Mouse (Mus musculus) cerebellum, adult 9-11 months (tissue): Measurements from ENCODE around the gene Gm20696.

ENCODE experiments used
- DNase-seq: peaks from one replicate; pipeline ENCODE4 v3.0.0; 2022

The Gm20696 gene

DNA sequence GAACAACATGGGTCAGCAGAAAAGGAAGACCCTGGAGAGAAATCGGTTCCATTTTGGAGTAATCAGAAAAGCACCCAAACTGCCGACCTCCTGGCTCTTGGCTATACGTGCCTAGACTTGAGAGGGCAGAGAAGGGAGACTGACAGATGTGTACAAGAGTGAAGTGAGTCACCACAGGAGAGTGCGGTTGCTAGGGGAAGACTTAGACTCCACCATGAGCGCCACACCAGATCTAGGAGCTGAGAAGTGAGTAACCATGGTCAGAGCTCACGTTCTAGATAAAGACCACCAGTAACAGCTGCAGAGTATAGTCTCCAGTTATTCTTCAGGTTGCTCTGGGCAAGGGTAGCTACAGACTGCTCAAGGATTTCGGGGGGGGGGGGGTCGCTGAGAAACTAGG, 3.4 kb downstream of the Gm20696 start:
- no peak for DNase-seq

DNA sequence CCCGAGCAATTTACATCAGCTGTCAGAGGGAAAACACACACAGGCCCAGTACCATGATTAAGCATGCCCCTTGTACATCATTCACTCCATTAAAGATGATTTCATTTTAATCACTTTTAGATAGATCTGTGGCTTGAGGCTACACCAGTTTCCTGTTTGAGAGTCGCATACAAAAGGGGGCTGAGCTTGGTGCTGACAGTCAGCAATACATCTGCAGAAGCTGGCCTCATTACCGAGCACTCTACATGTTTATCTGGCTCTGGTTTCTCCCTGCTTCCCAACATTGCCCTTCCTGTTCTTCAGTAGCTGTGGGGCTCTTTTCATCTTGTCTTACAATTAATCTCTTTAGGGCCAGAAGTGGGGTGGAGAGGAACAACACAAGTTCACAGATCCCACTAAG, 6.2 kb downstream of the Gm20696 start:
- DNase-seq: no peak

DNA sequence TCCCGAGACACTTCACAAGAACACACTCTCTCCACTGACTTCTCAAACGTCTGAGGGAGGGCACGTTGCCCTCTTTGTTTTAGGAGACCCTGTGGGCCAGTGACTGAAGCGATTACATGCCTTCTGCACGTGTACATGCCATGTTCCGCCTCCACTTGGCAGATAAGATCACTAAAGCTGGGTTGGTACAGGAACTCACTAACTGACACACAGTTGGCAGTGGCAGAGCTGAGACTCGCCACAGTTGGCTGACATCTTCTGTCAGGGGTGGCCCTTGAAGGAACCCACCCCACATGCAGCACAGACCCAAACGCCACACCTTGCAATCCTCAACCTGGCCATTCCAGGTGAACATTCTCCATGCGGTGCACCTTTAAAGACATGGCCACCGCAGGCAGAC, 8.0 kb downstream of the Gm20696 start:
- DNase-seq: no peak

DNA sequence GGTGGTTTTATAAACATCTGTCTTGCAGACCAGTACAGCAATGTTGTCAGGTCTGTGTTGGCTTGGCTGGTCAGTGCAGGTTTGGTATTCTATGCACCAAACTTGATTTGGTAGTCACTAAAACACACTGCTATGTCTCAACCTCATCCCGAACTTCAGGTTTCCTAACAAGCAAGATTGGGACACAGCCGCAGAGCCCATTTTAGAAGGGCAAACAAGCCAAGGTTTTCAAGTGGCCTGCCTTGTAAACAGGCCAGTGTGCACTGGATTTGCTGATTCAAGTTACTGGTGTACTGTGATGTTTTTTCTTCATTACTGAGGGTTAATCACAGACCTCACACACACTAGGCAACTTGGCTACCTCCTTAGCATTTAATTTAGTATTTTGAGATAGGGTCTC, 10.5 kb downstream of the Gm20696 start:
- DNase-seq: no peak

DNA sequence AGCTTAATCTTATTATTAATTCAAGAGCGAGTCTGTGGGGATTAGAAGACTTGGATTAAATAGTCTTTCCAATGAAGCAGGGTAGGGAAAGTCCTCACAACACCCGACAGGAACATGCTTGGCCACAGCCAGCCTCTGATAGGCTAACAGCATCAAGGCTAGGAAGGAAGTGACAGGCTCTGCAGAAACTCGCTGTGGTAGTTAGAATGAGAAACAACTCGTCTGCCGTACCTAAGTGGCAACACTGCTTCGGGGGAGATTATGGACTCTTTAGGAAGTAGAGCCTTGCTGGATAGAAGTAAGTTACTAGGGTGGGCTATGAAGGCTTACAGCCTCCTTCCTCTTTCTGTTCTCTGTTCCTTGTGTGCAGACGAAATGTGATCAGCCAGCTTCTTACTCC, 11.1 kb downstream of the Gm20696 start:
- DNase-seq: no peak

DNA sequence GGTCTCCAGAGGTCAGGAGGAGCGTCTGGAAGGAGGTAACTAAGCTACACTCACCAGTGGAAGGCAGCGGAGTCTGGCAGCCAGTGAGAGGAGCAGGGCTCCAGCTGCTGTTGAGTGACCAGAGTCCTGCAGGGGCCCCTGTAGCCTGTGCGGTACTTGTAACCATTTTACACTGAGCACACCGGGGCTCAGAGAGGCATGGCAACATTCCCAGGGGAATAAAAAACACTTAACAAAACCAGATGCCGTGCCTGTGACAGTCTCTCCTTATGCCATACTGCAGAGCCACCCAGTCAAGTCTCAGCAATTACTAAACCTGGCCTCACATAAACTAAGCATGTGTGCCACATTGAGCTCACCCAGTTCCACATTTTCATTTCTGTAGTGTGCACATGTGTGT, 12.3 kb downstream of the Gm20696 start:
- no peak for DNase-seq

DNA sequence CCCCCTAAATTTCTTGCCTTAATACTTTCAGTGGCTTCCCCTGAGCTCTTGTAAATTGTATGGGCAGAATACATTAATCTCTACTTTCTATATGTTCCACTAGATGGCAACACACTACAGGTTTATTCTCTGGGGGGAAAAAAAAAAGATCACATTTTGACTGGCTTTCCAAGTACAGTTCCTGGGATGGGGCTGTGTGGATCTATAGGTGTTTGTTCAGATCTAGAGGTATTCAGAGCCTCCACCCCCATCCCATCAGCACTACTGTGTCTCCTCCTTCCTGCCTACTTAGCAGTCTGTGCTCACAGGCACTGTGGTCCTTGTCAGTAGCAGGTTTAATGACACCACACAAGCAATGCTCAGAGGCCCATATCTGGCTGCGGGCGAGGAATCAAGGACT, 14.3 kb downstream of the Gm20696 start:
- DNase-seq: no peak

DNA sequence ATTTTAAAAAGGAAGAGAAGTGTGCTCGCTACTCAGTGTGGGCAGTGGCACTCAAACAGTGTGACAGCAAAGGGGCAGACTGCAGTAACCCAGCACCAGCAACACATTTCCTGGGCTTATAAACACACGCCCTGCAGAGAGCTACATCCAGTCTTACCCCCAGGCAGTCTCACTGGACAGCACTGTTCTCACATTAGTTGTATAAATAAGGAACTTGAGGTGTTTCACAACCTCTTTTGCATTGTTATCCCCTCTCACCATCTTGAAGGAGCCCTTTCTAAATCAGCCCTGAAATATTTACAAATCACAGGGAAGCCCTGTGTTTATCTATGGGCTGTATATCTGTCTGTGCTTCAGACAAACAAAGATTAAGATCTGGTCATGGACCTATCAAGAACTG, 17.3 kb downstream of the Gm20696 start:
- no peak for DNase-seq

DNA sequence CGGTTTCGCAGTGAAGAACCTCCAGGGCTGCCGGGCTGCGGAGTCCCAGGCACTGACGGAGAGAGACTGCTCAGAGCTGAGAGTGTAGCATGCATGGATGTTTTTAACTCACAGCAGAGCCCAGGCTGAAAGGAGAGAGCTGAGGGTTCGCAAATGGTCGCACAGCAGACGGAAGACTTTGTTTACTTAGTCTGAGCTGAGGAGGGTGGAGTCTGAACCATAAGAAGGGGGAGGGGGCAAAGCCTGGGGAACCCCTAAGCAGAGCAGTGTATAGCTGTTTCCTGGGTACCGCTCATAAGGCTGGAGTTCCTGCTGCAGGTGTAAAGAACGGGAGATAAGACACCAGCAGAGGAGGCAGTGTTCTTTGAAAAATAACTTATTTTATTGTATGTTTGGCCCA, 20.3 kb downstream of the Gm20696 start:
- no peak for DNase-seq

DNA sequence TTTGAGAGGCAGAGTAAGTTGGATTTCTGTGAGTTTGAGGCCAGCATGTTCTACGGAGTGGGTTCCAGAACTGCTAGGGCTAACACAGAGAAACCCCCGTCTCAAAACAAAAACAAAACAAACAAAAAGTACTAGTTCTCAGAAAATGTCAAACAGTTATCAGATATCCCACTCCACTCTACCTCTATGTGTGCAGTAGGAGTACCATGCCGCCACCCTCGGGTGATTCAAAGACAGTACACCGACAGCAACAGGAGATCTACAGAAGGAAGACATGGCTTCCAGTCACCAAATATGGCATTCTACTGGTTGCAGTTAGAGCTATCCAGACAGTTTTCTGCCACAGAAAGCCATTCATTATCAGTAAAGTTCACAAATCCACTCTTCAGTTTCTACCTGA, 21.7 kb downstream of the Gm20696 start:
- DNase-seq: no peak

DNA sequence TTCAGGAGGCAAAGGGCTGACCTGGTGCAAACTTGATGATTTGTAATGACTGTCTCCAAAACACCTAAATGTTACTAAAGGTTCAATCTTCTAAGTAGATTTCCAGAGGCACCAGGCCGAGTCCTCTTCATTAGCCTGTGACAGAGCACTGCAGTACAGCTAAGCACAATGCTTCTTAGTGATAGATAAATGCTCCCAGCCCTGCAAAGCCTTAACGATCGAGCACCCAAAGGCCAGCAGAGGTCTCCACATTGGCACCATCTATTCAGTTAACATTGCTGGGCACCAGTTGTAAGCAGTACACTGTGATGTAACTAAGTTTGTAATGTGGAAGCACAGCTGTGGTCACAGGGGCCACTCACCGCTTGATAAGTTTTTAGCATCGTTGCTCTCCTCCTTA, 22.2 kb downstream of the Gm20696 start:
- DNase-seq: no peak

DNA sequence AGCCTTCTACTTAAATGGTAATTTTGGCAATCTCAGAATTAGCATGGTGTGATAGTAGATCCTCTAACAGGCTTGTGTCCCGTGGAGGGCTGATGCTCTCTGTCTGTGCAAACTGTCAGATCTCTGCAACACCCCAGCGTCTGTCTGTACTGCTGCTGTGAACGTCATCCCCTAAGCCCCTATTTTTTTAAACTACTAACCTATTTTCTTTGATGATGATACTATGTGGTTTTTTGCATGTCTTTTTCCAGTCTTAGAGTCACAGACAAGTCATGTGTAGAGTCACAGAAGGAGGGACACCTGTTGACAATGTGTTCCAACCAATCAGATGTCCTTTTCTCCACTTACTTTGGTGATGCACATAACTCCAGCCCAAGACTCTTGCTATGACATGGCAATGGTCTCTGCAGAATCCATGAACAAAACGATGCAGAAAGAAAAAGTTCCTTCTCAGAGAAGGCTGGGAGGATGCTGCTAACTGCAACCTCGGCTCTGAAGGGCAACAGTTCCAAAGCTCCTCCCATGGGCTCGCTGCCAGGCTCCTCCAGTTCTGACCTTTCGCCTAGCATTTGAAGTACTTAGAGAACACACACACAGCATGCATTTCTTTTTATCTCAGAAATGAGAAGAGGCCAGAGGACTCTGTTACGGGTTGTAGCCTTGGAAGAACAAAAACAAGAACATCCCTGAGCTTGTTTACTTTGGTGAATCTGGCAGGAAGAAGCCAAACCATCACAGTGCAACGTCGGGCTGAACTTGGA, 23.0 kb downstream of the Gm20696 start:
- DNase-seq: no peak

DNA sequence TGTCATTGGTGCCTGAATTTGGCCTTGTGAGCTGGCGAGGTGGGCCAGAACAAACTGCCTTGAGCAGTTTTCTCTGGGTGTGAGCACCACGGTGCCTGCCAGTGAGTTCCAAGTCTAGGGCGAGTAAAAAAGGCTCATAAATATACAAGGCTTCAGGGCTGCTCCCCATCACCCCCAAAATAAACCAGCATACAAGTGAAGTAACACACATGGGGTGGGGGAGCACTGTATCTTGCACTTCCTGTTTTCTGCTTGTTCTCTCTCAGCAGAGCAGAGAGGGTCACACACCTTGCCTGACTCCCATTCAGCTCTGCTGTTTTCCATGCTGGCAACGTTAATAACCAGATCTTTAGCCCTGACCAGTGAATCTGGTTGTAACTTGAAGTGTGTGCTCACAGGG, 29.1 kb downstream of the Gm20696 start:
- no peak for DNase-seq

DNA sequence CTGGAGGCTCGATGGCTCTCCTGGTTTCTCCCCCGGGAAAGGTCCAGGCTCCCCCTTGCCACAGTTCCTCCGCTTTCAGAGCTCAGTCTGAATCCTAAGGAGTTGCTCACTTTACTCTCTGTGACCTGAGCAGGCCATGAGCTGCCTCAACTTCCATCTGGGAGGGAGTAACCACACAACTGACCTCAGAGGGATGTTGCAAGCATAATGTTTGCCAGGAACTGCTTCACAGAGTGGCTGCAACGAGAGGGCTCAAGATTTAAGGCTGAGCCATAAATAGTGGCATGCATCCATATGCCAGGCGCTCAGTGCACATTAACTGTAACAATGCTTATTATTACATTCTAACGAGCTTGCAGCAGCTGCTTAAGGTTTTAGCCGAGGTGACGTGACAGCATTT, 29.8 kb downstream of the Gm20696 start:
- no peak for DNase-seq

DNA sequence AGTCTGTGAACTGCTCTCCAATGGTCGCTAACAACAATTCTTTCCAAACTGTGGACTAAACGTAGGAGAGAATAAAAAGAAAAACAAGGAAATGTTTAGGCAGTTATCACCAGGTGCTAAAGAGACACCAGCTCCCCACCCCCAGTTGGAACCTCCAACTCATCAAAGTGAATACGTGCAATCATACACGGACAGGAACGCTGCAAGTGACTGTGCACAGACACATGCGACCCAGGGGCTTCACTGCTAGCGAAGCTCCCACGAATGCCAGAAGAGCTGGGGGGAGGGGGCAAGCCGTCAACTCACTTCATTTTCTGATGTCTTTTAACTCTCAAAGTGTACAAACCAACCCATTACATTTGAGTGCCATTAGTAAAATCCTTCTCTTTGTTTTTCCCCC, 30.5 kb downstream of the Gm20696 start:
- DNase-seq: no peak

DNA sequence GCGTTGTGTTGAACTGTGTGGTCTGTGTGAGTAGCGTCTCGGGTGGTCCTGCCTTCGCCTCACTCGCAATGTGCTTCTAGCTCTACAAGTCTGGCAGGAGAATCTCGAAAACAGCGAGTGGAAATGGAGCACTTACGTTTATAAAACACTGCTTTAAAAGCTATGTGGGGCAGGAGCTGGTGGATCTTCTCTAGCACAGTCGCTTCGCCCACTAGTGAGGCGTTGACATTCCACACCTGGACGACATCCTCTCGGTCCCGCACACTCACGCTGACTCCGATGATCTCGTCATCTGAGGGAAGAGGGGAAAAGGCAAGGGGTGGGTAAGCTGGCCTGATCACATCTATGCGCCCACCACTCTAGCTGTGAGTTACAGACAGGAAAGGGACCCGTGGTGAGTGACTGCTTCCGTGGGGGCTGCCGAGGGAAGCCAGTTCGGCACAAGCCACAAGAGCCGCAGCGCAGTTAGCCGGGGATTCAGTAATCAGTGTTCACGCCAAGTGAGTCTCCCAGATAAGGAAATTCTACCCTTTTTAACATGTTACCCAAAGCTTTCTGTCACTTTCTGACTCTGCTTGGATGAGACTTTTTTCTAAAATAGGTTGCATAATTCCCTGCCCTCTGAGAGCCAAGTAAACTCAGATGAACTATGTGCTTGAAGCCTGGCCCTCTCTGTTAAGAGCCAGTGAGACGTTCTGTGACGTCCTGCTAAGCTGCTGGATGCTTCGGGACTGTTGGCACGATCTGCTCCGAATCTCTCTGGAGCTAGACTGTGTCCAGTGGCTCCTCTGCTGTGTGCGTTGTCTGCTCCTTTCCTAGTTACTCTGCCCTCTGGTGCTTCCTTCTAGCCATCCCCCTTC, 34.2 kb downstream of the Gm20696 start:
- DNase-seq: no peak

DNA sequence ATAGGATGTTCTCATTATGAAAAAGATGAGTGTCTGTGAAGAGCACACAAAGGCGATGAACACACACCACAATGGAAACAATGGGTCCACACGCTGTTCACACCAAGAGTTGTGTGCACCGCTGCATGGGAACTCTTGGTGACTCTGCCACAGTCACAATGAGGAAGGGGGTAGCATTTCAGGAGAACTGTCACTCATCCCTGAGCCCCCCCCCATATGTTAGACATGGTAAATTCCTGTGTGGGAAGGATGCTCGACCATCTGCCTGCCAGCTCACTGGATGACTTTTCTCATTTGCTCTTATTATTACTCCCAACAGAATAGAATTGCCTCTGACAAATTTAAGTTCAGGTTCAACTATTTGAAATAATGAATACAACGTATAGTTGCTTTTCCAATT, 35.0 kb downstream of the Gm20696 start:
- no peak for DNase-seq

DNA sequence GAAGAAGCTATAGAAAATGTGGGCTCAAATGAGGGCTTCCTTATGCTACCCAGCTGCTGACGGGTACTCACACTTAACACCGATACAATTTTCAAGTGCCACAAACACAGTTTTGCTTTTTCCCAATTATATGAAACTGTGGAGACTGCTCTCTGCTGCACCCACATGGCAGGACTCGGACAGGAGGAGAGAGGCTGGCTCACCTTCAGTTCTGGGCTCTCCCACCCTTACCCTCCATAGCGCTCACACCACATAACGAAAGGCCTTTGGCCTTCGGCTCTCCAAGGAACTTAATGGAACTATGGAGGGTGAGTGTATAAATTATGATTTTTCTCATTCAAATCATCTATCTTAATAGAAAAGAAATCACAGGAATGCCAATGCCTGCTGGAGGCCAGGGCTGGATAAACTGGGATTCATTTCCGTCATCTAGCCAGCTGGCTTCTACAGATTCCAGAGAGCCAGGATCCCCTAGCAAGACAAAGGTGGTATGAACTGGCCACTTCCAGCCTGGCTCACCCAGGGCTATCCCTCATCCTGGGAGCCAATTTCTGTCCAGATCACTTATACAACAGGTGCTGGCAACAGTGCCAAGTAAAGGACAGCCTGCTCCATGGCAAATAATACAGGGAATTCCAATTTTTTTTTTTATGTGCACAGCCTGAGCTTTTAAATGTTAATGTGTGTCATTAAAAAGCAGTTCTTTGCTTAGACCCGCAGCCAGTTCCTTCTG, 36.7 kb downstream of the Gm20696 start:
- DNase-seq: peak; percentile 74

DNA sequence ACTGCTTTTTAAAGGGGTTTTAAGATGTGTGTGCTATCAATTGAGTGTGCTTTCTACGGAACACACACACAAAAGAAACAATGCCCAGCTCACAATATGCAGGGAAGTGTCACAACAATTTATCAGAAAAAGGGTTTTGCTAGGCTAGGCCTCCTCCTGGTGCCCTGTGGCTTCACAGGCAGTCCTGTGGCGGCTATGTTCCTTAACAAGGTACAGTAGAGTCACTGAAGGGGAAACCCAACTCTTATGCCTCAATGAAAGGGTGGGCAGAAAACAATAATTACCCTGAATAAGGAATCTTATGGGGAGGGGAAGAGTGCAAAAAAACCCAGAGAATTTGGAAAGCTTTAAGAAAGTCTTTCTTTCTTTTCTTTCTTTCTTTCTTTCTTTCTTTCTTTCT, 40.2 kb downstream of the Gm20696 start:
- no peak for DNase-seq

DNA sequence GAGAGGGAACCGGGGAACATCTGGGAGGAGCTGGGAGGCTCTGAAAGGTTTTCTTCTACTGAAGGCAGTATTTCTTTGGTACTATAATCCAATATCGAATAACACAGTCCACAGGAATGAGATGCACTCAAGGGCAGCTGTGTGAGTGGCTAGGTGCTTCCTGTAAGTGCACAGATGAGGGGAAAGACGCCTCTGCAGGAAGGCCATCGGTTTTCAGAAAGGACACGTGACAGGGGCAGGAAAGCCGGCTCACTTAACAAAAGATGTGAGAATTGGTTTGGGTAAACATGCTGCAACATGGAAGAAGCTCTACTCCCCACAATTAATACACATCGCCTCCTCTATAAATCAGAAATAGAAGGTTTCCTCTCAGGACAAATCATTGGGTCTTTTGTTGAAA, 40.8 kb downstream of the Gm20696 start:
- no peak for DNase-seq

DNA sequence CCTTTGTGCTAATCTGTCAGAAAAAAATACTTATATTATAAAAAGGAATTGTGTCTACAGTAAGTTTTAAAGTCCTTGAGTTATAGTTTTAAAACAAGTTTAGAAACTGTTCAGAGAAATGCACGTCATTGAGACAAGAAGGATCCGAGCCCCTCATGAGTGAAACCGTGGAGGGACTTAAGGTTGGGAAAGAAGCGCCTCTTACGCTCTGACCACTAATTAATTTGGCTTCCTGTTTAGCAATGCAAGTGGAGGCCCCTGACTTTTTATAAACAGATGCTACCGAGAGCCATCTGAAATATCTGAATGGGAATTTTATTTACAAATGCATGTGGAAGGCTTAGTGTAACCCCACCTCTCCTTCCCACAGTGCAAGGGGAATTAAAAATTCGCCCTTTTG, 41.3 kb downstream of the Gm20696 start:
- DNase-seq: no peak

DNA sequence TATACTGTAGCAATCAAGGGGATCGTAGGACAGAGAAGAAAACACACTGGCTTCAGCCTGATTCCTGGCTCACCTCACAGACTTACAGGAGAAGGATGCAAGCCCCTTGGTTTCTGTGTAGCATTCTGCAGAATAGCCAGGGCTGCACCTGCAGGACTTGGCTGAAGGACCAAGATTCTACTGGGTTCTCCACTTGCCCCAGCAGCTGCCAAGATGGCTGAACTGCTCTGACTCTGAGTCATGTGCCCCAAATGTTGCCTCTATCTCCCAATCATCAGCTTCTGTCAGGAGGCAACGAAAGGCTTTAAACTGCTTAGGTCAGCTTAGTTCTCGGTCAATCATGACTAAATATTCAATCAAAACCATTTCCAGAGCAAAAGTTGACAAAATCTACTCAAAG, 42.1 kb downstream of the Gm20696 start:
- DNase-seq: no peak

DNA sequence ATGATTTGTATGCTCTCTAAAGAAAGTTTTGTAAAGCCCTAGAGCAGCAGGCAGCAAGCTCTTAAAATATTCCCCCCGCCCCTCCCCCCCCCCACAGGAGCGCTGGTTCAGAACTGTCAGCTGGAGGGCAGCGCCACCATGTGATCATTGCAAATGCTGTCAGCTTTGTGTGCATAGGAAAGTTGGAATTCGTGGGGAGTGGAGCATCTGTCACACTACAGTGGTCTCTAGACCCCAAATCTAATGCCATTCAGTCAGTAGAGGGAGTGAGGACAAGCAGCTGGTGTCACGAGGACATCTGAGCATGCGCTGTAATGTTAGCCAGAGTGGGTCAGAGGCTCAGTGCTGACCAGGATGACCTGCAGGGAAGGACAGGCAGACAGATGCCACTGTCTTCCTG, 43.0 kb downstream of the Gm20696 start:
- no peak for DNase-seq

DNA sequence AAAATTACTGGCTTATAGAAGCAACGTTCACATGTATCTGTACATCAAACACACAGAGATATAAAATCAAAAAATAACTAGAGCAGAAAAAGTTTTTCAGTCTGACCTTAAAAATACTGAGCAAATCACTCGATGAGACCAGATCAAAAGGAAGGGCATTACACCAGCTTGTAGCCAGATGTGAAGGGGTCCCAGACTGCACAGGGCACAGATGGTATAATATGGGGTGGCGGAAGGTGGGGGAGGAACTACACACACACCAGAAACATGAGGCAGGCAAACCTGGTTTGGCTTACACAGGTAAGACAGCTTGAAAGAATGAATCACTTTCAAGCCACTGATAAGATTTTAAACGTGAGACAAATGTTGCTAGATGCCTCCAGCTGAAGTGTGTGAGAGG, 45.4 kb downstream of the Gm20696 start:
- no peak for DNase-seq
